Mouse (Mus musculus) G1E (cell line): ENCODE measurements at regions not wholly inside any gene's neighbourhood (a gene's known extent, or its start where the extent isn't known, plus 50 kb on each side); places are given as distances from the start of the nearest gene placed in this dataset.
A peak's percentile ranks its signal among the peaks of the same experiment; 100 is the strongest.
"Not testable (repeated sequence)": the region's sequence is repeated elsewhere in the genome, so short reads cannot be mapped to it uniquely, and the experiment has no call there.

ENCODE experiments used
- ATAC-seq: 2 replicates; pipeline ENCODE4 v1.8.0; 2016; ENCODE audit warnings: mild to moderate bottlenecking; ENCODE audit not compliant: insufficient number of reproducible peaks, poor library complexity, low FRiP score, severe bottlenecking; ENCODE audit errors: extremely low read depth
- DNase-seq: peaks from one replicate; pipeline ENCODE4 v3.0.0; 2012; ENCODE audit warnings: low spot score
- H3K27me3 ChIP-seq: 2 replicates; pipeline ENCODE4 v1.6.1; 2012; ENCODE audit warnings: mild to moderate bottlenecking, low read length, inconsistent platforms; ENCODE audit not compliant: insufficient read depth
- H3K36me3 ChIP-seq: replicated peaks from 2 replicates; pipeline ENCODE3; 2012; ENCODE audit warnings: mild to moderate bottlenecking, inconsistent platforms
- H3K4me1 ChIP-seq: 2 replicates; pipeline ENCODE4 v1.6.1; 2012; ENCODE audit warnings: low read depth, low read length, inconsistent platforms, mixed read lengths; ENCODE audit not compliant: insufficient read depth
- H3K4me3 ChIP-seq: 2 replicates; pipeline ENCODE4 v1.5.1; 2012; ENCODE audit warnings: low read depth, mild to moderate bottlenecking, inconsistent platforms, low read length, moderate library complexity, mixed read lengths
- H3K9me3 ChIP-seq: replicated peaks from 2 replicates; pipeline ENCODE4 v1.6.1; 2012; ENCODE audit warnings: inconsistent platforms
- CTCF ChIP-seq: IDR thresholded peaks from 2 replicates; pipeline ENCODE4 v1.5.1; 2012; ENCODE audit warnings: low read depth, low read length, inconsistent platforms, mixed read lengths
- GATA1 ChIP-seq: IDR thresholded peaks from 2 replicates; pipeline ENCODE4 v1.6.1; 2012; ENCODE audit warnings: borderline replicate concordance, low read length, inconsistent platforms, mixed read lengths
- GATA2 ChIP-seq: IDR thresholded peaks from 2 replicates; pipeline ENCODE4 v1.6.1; 2012; ENCODE audit warnings: low read depth, low read length, inconsistent platforms, borderline replicate concordance
- POLR2AphosphoS5 ChIP-seq: IDR thresholded peaks from 2 replicates; pipeline ENCODE4 v1.6.1; 2012; ENCODE audit warnings: low read depth, low read length, inconsistent platforms; ENCODE audit not compliant: insufficient replicate concordance
- TAL1 ChIP-seq: conservative IDR thresholded peaks from 2 replicates; pipeline ENCODE4 v1.6.1; 2012; ENCODE audit warnings: low read depth, low read length, inconsistent platforms, mixed read lengths

DNA sequence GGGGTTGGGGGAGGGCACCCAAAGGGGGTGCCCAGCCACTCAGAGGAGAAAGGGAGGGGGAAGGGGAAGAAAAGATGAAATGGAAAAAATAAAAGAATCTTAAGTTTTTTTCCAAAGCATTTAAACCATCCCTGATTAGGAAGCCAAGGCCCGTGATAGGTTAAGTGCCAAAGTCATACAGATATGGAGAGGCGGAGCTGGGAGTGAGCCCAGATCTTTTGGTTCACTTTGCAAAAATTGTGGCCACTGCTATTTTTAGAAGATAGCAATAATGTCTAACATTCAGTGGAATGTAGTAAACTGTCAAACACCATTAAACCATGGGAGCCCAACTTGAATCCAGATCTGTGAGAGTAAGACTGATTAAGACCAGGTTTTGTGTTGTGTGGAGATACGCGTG, 85.9 kb upstream of the Abca1 start:
- TF ChIP-seq CTCF = no peak
- TF ChIP-seq GATA1 = no peak
- no peak for TF ChIP-seq POLR2AphosphoS5
- no peak for TF ChIP-seq GATA2
- TF ChIP-seq TAL1 = no peak
- Histone ChIP-seq H3K27me3 (no peaks in the 10 kb centered on the region), H3K36me3 (no peaks in the 10 kb centered on the region), H3K4me1 (peaks cover 77% of the 10 kb centered on the region), H3K4me3 (peak overlapping the region; percentile 54; the same call in 1 of the 2 replicates), H3K9me3 (no peaks in the 10 kb centered on the region)
- ATAC-seq (no peak; the same call in 1 of the 2 replicates), DNase-seq (no peak)

DNA sequence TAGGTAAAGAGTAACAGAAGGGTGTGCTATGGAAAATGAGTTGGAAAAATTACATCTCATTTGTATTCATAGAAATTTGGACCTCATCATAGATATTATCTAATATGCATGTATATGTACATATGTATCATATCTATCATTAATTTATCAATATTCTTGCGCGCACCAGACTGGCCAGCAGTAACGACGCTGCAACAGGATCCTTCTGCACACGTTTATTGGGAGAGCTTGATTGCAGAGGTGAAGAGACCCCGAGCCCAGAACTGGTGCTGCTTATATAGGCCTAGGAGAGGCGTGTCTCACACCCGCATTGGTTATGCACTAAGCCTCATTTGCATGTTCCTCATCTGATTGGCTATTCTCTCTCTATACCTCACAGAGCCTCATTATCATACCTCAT, 83.8 kb upstream of the Abca1 start:
- DNase-seq, H3K4me3 ChIP-seq, H3K9me3 ChIP-seq, ATAC-seq, H3K36me3 ChIP-seq, H3K27me3 ChIP-seq: not testable (repeated sequence)
- H3K4me1 ChIP-seq = peaks cover 82% of the 10 kb centered on the region

DNA sequence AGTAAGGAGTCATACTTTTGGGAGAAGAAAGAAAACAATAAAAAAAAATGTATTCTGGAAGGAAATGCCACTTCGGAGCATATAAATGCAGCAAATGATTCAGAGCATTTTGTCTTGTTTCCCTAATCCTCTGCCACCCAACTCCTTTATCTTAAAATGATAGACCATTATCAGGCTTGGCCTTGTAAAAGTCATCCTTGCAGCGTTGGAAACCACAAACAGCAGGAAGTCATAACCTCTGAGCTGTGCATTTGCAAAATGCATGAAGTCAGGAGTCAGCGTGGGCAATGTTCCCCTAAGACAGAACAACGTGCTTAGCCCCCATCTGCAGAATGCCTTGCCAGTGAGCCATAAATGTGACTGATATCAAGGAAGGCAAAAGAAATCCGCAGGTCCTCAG, 80.2 kb upstream of the Abca1 start:
- Histone ChIP-seq H3K9me3 (no peaks in the 10 kb centered on the region), H3K4me1 (peaks cover 67% of the 10 kb centered on the region), H3K27me3 (no peaks in the 10 kb centered on the region), H3K4me3 (no peak overlapping the region; the same call in 1 of the 2 replicates), H3K36me3 (no peaks in the 10 kb centered on the region)
- ATAC-seq (peak; percentile 82), DNase-seq (peak; percentile 27)
- TF ChIP-seq GATA2 (no peak), GATA1 (no peak), POLR2AphosphoS5 (no peak), TAL1 (no peak), CTCF (no peak)

DNA sequence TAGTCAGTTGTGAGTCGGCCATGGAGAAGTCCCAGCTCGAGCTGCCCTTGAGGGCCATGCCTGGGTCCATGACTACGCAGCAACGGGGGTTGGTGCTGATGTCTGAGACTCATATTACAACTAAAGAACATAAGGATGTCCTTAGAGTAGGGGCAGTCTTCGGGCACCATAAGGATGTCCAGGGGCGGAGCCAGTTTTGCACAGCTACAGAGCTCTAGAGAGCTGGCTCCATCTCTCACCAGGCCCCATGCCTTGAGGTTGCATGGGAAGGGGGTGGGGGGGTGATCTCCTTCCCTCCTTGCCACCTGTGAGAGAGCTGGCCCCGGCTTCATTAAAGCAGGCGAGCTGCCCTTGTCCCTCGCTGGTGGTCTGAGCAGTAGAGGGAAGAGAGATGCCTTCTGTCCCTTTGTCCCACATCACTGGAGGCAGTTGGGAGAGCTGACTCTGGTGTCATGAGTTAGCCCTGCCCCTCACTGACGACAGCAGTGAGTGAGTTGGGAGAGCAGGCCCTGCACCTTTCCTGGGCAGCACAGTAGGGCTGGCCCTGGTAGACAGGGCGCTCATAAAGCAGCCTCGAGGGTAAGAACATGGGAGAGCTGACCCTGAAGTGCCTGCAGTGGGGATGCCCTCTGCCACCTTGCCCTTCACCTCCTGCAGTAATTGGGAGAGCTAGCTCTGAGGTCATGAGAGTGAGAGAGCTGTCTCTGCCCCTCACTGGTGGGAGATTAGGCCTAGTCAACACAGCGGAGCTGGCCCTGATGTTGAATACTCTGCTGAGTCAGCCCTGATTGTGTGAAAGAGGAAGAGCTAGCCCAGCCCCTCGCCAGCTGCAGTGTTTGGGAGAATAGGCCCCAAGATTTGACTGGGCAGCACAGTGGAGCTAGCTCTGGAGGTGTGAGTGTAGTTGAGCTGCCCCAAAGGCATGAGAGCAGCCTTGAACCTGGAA, 78.9 kb upstream of the Abca1 start:
- Histone ChIP-seq H3K27me3 (no peaks in the 10 kb centered on the region), H3K9me3 (no peaks in the 10 kb centered on the region), H3K4me1 (peaks cover 61% of the 10 kb centered on the region), H3K4me3 (peak overlapping the region; percentile 39; the same call in 1 of the 2 replicates), H3K36me3 (no peaks in the 10 kb centered on the region)
- DNase-seq = peak; percentile 43
- peak; percentile 83 for ATAC-seq
- TF ChIP-seq GATA2 = no peak
- TF ChIP-seq GATA1 = no peak
- TF ChIP-seq TAL1 = no peak
- TF ChIP-seq POLR2AphosphoS5 = no peak
- TF ChIP-seq CTCF = no peak

DNA sequence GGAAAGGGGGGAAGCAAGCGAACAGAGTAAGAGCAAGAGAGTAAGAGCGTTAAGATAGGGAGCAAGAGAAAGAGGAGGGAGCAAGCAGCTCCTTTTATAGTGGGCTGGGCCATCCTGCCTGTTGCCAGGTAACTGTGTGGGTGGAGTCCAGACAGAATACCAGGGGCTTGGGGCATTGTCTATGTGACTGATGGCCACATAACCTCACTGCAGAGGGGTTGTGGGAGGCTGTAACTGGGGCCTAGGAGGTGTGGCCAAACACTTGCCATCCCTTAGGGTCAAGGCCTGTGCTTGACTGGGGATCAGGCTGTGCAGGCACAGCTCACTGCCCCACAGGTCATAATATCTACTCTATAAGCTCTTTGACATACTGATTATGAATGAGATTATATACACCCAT, 76.2 kb upstream of the Abca1 start:
- Histone ChIP-seq H3K4me1 (peaks cover 49% of the 10 kb centered on the region), H3K9me3 (no peaks in the 10 kb centered on the region), H3K36me3 (no peaks in the 10 kb centered on the region), H3K4me3 (no peak overlapping the region), H3K27me3 (no peaks in the 10 kb centered on the region)
- no peak for TF ChIP-seq GATA1
- TF ChIP-seq CTCF = no peak
- TF ChIP-seq TAL1 = no peak
- TF ChIP-seq POLR2AphosphoS5 = no peak
- DNase-seq (no peak), ATAC-seq (no peak)

DNA sequence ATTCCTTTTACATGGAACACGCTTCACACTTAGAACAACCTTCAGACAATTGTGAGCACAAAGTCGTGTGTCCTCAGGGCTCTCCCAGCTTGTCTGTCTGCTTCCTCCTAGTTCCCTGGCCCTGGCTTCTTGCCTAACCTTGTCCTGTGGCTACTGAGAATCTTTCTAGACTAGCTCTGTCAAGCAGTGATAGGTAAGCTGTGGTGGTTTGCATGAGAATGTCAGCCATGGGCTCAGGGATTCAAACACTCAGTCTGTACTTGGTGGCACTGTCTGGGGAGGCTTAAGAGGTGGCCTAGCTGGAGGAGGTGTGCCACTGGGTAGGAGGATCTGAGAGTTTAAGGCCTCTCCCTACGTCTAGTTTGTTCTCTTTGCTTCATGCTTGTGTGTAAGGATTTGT, 72.7 kb upstream of the Abca1 start:
- TF ChIP-seq GATA2 (no peak), GATA1 (no peak), TAL1 (no peak), POLR2AphosphoS5 (no peak), CTCF (no peak)
- Histone ChIP-seq H3K4me1 (peaks cover 35% of the 10 kb centered on the region), H3K36me3 (no peaks in the 10 kb centered on the region), H3K27me3 (no peaks in the 10 kb centered on the region), H3K4me3 (no peak overlapping the region), H3K9me3 (no peaks in the 10 kb centered on the region)
- DNase-seq (no peak), ATAC-seq (no peak)
